Mouse (Mus musculus): Measurements from ENCODE around the gene Eftud2.

- TF ChIP-seq CTCF (conservative IDR thresholded peaks at IDR 0.05; ENCODE audit: insufficient read depth, insufficient read length, low read depth, low read length) = no peak
- no peak for TF ChIP-seq POLR2A (IDR thresholded peaks at IDR 0.05; ENCODE audit: low read depth, low read length)
Measured at GRCm38 (mm10) chr11:102803453-102803852, 77.3 kb downstream of the Eftud2 start.
